1 mouse cellular context compared by ENCODE assay signal in the genomic region with DNA sequence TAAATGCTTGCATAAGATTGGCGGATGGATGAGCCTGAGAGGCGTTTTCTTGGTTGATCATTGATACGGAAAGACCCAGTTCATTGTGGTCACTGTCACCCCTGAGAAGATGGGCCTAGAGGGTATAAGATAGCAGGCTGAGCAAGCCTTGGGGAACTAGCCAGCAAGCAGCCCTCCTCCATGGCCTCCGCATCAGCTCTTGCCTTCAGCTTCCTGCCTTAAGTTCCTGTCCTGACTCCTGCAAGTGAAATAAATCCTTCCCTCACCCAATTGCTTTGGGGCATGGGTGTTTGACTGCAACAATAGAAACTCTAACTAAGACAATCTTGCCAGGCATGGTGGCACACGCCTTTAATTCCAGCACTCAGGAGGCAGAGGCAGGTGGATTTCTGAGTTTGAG.
TF ChIP-seq lines count a peak whose summit lies in the region.

No protein-coding gene starts in this region.

TF ChIP-seq in ES-E14, 5 proteins besides CTCF, POLR2A, EP300 and RAD21:
- TF ChIP-seq MAFK (IDR thresholded peaks at IDR 0.05; ENCODE audit: insufficient read depth, low read depth, low read length) (no peak), CHD2 (IDR thresholded peaks at IDR 0.05; ENCODE audit: low read depth, low read length) (no peak), HCFC1 (IDR thresholded peaks at IDR 0.05; ENCODE audit: borderline replicate concordance, insufficient read depth, low read length) (no peak), ZC3H11A (IDR thresholded peaks at IDR 0.05; ENCODE audit: borderline replicate concordance, low read depth, low read length) (no peak), ZNF384 (IDR thresholded peaks at IDR 0.05; ENCODE audit: low read depth, low read length) (no peak)
